Mouse (Mus musculus): Measurements from ENCODE around the gene Tmem209. TPM values are rescaled to one million over a fixed set of nuclear protein-coding genes. Genes with fewer than 3 reads are reported as not detected.

Gene Tmem209
- polyA plus RNA-seq (2014; fragmentation: Nextera tagmentation; extraction: Ambion mirVana), result 38.6 and 41.5 TPM in 2 replicates

- ATAC-seq (ENCODE audit: insufficient read depth, low FRiP score, low TSS enrichment), result peak; percentile 95
- Histone ChIP-seq H3K9ac (ENCODE audit: low read length) (peak within 1 kb of the TSS; percentile 73), H3K27me3 (ENCODE audit: control insufficient read depth, insufficient read depth, low read length) (no peaks in the 10 kb centered on the region), H3K4me3 (ENCODE audit: low read depth, low read length) (peak within 1 kb of the TSS; percentile 49), H3K36me3 (ENCODE audit: control insufficient read depth, insufficient read depth, low read length) (peaks cover 4% of the 10 kb centered on the region), H3K9me3 (ENCODE audit: control insufficient read depth, low read length) (no peaks in the 10 kb centered on the region), H3K4me1 (ENCODE audit: control insufficient read depth, insufficient read depth, low read length) (peaks cover 6% of the 10 kb centered on the region), H3K27ac (ENCODE audit: low read depth, low read length) (peak within 1 kb of the TSS; percentile 87), H3K4me2 (ENCODE audit: low read depth) (peak within 1 kb of the TSS; percentile 70)
- WGBS, result under 1% methylated on average over 37 of the region's 37 CpGs
- peak; percentile 98 for DNase-seq (ENCODE audit: low spot score)
Observed at GRCm38 (mm10) chr6:30509265-30510239, at the start of gene Tmem209, which contains the start of gene Ssmem1. Gene Tmem209, minus strand, starts transcription at chr6:30509783. Gene Ssmem1, plus strand, starts transcription at chr6:30509849.

DNA sequence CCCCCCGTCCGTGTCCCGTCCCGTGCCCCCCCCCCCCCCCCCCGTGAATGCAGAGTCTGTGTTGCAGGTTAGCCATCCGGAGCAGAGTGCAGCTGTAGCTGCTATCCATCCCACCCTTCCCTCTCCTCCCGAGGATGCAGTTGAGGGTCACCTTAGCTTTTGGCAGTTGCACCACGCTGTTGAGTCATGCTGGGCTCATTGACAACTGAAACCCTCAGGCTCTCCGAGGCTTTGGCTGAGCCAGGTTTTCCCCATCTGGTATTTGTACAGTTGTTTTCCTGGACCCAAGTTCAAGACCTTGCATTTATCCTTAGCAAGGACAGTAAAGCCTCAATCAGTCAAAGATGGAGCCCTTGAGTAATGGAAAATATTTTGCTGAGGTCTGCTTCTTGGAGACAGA, 46.5 kb upstream of the Tmem209 start:
- no peak overlapping the region for H3K9ac ChIP-seq (ENCODE audit: low read length)
- no peak for ATAC-seq (ENCODE audit: insufficient read depth, low FRiP score, low TSS enrichment)
- DNase-seq (ENCODE audit: low spot score), result no peak
- no peaks in the 10 kb centered on the region for H3K9me3 ChIP-seq (ENCODE audit: control insufficient read depth, low read length)
- 10% methylated on average over 2 of the region's 9 CpGs for WGBS
- no peaks in the 10 kb centered on the region for H3K27me3 ChIP-seq (ENCODE audit: control insufficient read depth, insufficient read depth, low read length)
- H3K36me3 ChIP-seq (ENCODE audit: control insufficient read depth, insufficient read depth, low read length), result no peaks in the 10 kb centered on the region
- H3K4me2 ChIP-seq (ENCODE audit: low read depth), result no peak overlapping the region
- H3K27ac ChIP-seq (ENCODE audit: low read depth, low read length), result no peak overlapping the region
- H3K4me3 ChIP-seq (ENCODE audit: low read depth, low read length), result no peak overlapping the region
- H3K4me1 ChIP-seq (ENCODE audit: control insufficient read depth, insufficient read depth, low read length), result peaks cover 9% of the 10 kb centered on the region; the same call in 1 of the 2 replicates

DNA sequence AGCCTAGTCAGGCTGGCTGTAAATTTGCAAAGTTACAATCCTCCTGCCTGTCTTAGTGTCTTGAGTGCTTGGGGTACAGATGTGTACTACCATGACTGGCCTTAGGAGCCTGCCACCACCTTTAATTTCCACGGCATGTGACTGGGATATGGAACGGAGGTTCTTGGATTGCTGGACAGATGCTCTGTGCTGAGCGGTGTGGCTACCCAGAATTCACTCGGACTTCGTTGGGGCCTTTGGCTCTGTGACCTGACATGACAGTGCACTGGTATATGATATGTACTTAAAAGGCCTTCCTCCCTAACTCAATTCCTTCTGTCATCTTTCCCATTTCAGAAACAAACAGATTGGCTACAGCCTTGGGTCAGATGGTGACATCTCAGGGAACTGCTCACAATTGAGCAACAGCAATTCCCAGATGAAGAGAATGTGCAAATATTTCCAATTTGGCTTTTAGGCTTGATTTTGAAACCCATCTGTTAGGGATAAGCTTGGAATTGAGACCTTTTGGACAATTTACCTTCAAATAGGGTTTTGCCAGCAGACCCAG, 45.1 kb upstream of the Tmem209 start:
- no peak overlapping the region for H3K9ac ChIP-seq (ENCODE audit: low read length)
- no peak overlapping the region for H3K4me2 ChIP-seq (ENCODE audit: low read depth)
- no peaks in the 10 kb centered on the region for H3K27me3 ChIP-seq (ENCODE audit: control insufficient read depth, insufficient read depth, low read length)
- no peaks in the 10 kb centered on the region for H3K36me3 ChIP-seq (ENCODE audit: control insufficient read depth, insufficient read depth, low read length)
- no peak overlapping the region for H3K27ac ChIP-seq (ENCODE audit: low read depth, low read length)
- no peaks in the 10 kb centered on the region for H3K9me3 ChIP-seq (ENCODE audit: control insufficient read depth, low read length)
- no peak overlapping the region for H3K4me3 ChIP-seq (ENCODE audit: low read depth, low read length)
- H3K4me1 ChIP-seq (ENCODE audit: control insufficient read depth, insufficient read depth, low read length), result peaks cover 9% of the 10 kb centered on the region; the same call in 1 of the 2 replicates
- ATAC-seq (ENCODE audit: insufficient read depth, low FRiP score, low TSS enrichment) (no peak), DNase-seq (ENCODE audit: low spot score) (no peak)
- WGBS, result 94% methylated on average over 5 of the region's 5 CpGs

DNA sequence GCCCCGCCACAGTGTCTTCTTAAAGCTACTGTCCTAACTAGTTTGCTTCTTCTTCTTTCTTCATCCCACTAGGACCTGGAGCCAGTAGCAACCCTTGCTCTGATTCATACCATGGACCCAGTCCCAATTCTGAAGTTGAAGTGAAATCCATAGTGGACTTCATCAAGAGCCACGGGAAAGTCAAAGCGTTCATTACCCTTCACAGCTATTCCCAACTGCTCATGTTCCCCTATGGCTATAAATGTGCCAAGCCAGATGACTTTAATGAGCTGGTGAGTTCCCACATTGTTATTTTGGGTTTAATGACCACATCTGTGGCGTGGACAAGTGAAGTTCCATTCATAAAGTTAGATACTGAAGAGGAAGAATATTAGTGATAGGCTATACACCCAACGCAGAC, 44.5 kb upstream of the Tmem209 start:
- Histone ChIP-seq H3K27ac (ENCODE audit: low read depth, low read length) (no peak overlapping the region), H3K9me3 (ENCODE audit: control insufficient read depth, low read length) (no peaks in the 10 kb centered on the region), H3K4me1 (ENCODE audit: control insufficient read depth, insufficient read depth, low read length) (peaks cover 11% of the 10 kb centered on the region), H3K9ac (ENCODE audit: low read length) (no peak overlapping the region), H3K4me3 (ENCODE audit: low read depth, low read length) (no peak overlapping the region), H3K27me3 (ENCODE audit: control insufficient read depth, insufficient read depth, low read length) (no peaks in the 10 kb centered on the region), H3K4me2 (ENCODE audit: low read depth) (no peak overlapping the region), H3K36me3 (ENCODE audit: control insufficient read depth, insufficient read depth, low read length) (no peaks in the 10 kb centered on the region)
- ATAC-seq (ENCODE audit: insufficient read depth, low FRiP score, low TSS enrichment) (no peak), DNase-seq (ENCODE audit: low spot score) (no peak)
- WGBS, result 76% methylated on average over 5 of the region's 5 CpGs

- no peaks in the 10 kb centered on the region for H3K36me3 ChIP-seq (ENCODE audit: control insufficient read depth, insufficient read depth, low read length)
- H3K4me2 ChIP-seq (ENCODE audit: low read depth), result no peak overlapping the region
- H3K4me1 ChIP-seq (ENCODE audit: control insufficient read depth, insufficient read depth, low read length), result peaks cover 13% of the 10 kb centered on the region
- no peak for ATAC-seq (ENCODE audit: insufficient read depth, low FRiP score, low TSS enrichment)
- 81% methylated on average over 7 of the region's 7 CpGs for WGBS
- no peak overlapping the region for H3K4me3 ChIP-seq (ENCODE audit: low read depth, low read length)
- no peak overlapping the region for H3K27ac ChIP-seq (ENCODE audit: low read depth, low read length)
- no peaks in the 10 kb centered on the region for H3K27me3 ChIP-seq (ENCODE audit: control insufficient read depth, insufficient read depth, low read length)
- no peaks in the 10 kb centered on the region for H3K9me3 ChIP-seq (ENCODE audit: control insufficient read depth, low read length)
- no peak for DNase-seq (ENCODE audit: low spot score)
- no peak overlapping the region for H3K9ac ChIP-seq (ENCODE audit: low read length)
Observed at GRCm38 (mm10) chr6:30553381-30554010, 43.9 kb upstream of the Tmem209 start.

GRCm38 (mm10) chr6:30552628-30553027, 43.0 kb upstream of the Tmem209 start:
- H3K4me2 ChIP-seq (ENCODE audit: low read depth), result no peak overlapping the region
- H3K9ac ChIP-seq (ENCODE audit: low read length), result no peak overlapping the region
- no peak for ATAC-seq (ENCODE audit: insufficient read depth, low FRiP score, low TSS enrichment)
- no peaks in the 10 kb centered on the region for H3K9me3 ChIP-seq (ENCODE audit: control insufficient read depth, low read length)
- WGBS, result 65% methylated on average over 6 of the region's 6 CpGs
- peaks cover 18% of the 10 kb centered on the region for H3K4me1 ChIP-seq (ENCODE audit: control insufficient read depth, insufficient read depth, low read length)
- H3K27ac ChIP-seq (ENCODE audit: low read depth, low read length), result no peak overlapping the region
- no peak for DNase-seq (ENCODE audit: low spot score)
- no peak overlapping the region for H3K4me3 ChIP-seq (ENCODE audit: low read depth, low read length)
- no peaks in the 10 kb centered on the region for H3K36me3 ChIP-seq (ENCODE audit: control insufficient read depth, insufficient read depth, low read length)
- no peaks in the 10 kb centered on the region for H3K27me3 ChIP-seq (ENCODE audit: control insufficient read depth, insufficient read depth, low read length)

DNA sequence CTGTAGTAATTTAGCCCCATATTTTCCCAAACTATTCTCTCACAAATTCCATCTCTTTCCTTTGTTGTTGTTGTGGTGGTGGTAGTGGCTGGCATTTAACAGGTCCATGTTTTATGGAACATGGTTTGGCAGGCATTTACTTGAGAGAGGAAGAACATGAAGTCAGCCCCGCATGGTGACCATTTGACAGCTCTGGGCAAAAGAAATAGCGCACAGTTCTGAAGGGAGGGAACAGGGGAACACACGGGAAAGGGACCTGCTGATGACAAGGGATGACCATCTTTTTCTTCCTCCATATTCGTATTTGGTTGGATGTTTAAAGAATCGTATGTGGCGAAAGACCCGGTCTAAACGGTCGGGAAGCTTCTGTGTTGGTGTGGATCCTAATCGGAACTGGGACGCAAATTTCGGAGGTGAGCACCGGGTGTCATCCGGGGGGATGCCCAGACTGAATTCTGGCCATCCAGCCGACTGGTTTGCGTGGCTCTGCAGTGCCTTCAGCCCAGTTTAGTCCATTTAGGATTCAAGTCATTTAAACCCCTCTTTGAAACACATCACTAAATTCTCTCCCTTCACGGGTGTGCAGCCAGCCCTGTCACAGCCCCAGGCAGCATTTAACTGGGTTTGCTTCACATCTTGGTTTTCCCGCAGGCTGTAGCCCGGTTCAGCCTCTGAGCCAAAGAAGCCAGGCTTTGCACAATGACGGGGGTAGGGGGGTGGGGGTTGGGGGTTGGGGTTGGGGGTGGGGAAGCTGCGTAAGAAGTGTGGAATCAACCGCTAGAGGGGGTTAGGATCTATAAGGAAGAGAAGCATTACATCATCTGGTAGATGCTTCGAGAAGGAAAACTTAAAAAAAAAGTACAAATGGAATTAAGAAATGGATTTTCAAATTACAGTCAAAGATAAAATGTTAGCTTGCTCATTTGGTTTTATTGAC, 42.3 kb upstream of the Tmem209 start:
- peak overlapping the region; percentile 50 for H3K9ac ChIP-seq (ENCODE audit: low read length)
- no peak overlapping the region for H3K4me3 ChIP-seq (ENCODE audit: low read depth, low read length)
- peak overlapping the region; percentile 83 for H3K27ac ChIP-seq (ENCODE audit: low read depth, low read length)
- no peaks in the 10 kb centered on the region for H3K9me3 ChIP-seq (ENCODE audit: control insufficient read depth, low read length)
- peaks cover 19% of the 10 kb centered on the region for H3K4me1 ChIP-seq (ENCODE audit: control insufficient read depth, insufficient read depth, low read length)
- WGBS, result 23% methylated on average over 23 of the region's 23 CpGs
- H3K4me2 ChIP-seq (ENCODE audit: low read depth), result peak overlapping the region; percentile 29
- DNase-seq (ENCODE audit: low spot score) (peak; percentile 65), ATAC-seq (ENCODE audit: insufficient read depth, low FRiP score, low TSS enrichment) (peak; percentile 60; the same call in 1 of the 2 replicates)
- H3K36me3 ChIP-seq (ENCODE audit: control insufficient read depth, insufficient read depth, low read length), result no peaks in the 10 kb centered on the region
- H3K27me3 ChIP-seq (ENCODE audit: control insufficient read depth, insufficient read depth, low read length), result no peaks in the 10 kb centered on the region

DNA sequence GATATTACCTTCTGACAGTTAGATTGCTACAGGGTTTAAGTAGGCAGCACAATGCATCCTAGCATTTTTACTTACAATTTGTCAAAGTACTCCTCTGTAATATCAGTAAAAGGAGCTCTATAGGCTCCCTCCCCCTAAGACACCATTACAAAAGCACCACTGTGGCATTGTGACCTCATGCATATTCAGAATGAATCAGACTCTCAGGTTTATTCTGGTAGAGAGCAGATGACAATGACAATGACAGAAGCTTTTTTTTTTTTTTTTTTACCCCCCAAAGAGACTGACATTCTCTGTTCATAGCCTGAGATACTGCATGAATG, 41.6 kb upstream of the Tmem209 start:
- Histone ChIP-seq H3K4me2 (ENCODE audit: low read depth) (no peak overlapping the region), H3K27ac (ENCODE audit: low read depth, low read length) (peak overlapping the region; percentile 45; the same call in 1 of the 2 replicates), H3K27me3 (ENCODE audit: control insufficient read depth, insufficient read depth, low read length) (no peaks in the 10 kb centered on the region), H3K4me1 (ENCODE audit: control insufficient read depth, insufficient read depth, low read length) (peaks cover 24% of the 10 kb centered on the region), H3K9me3 (ENCODE audit: control insufficient read depth, low read length) (no peaks in the 10 kb centered on the region), H3K36me3 (ENCODE audit: control insufficient read depth, insufficient read depth, low read length) (no peaks in the 10 kb centered on the region), H3K4me3 (ENCODE audit: low read depth, low read length) (no peak overlapping the region), H3K9ac (ENCODE audit: low read length) (no peak overlapping the region)
- no peak for DNase-seq (ENCODE audit: low spot score)
- no peak for ATAC-seq (ENCODE audit: insufficient read depth, low FRiP score, low TSS enrichment)
